Mouse (Mus musculus) heart, embryonic 15.5 days (tissue): ENCODE data around the gene Crnkl1. TPM values are rescaled to one million over a fixed set of nuclear protein-coding genes. Genes with fewer than 3 reads are reported as not detected.

ENCODE experiments used
- ATAC-seq: fragments of 200-750 bp; cut with Nextera tagmentation; replicated peaks from 2 replicates; pipeline ENCODE4 v1.8.0; 2017; ENCODE audit warnings: low read depth, moderate TSS enrichment; ENCODE audit not compliant: insufficient number of reproducible peaks, insufficient read depth, low FRiP score
- H3K27ac ChIP-seq: fragments of 300-500 bp; sonication (generic); 2 replicates; pipeline ENCODE4 v1.5.1; 2015; ENCODE audit warnings: mild to moderate bottlenecking, inconsistent platforms
- H3K27me3 ChIP-seq: fragments of 300-500 bp; sonication (generic); 2 replicates; pipeline ENCODE4 v1.6.1; 2015; ENCODE audit warnings: inconsistent platforms
- H3K36me3 ChIP-seq: fragments of 300-500 bp; sonication (generic); 2 replicates; pipeline ENCODE4 v1.6.1; 2015; ENCODE audit warnings: mild to moderate bottlenecking, inconsistent platforms
- H3K4me1 ChIP-seq: fragments of 300-500 bp; sonication (generic); replicated peaks from 2 replicates; pipeline ENCODE4 v1.6.1; 2015; ENCODE audit warnings: inconsistent platforms
- H3K4me2 ChIP-seq: fragments of 300-500 bp; sonication (generic); 2 replicates; pipeline ENCODE4 v1.6.1; 2015; ENCODE audit warnings: inconsistent platforms, mild to moderate bottlenecking, moderate library complexity
- H3K4me3 ChIP-seq: fragments of 300-500 bp; sonication (generic); 2 replicates; pipeline ENCODE4 v1.5.1; 2015; ENCODE audit warnings: mild to moderate bottlenecking, inconsistent platforms
- H3K9ac ChIP-seq: fragments of 300-500 bp; sonication (generic); 2 replicates; pipeline ENCODE4 v1.6.1; 2015; ENCODE audit warnings: mild to moderate bottlenecking, inconsistent platforms
- H3K9me3 ChIP-seq: fragments of 300-500 bp; sonication (generic); replicated peaks from 2 replicates; pipeline ENCODE4 v1.6.1; 2016; ENCODE audit warnings: inconsistent platforms
- WGBS: fragments of 180-500 bp; shearing (Covaris S2); methylation state at CpG from one replicate; pipeline ENCODE4 v1.1.7; 2015; ENCODE audit warnings: mixed read lengths; 5-methylcytosine and 5-hydroxymethylcytosine counted together
- polyA plus RNA-seq: library from polyadenylated mRNA; unstranded; fragments of >200 nt; fragmentation: Nextera tagmentation; extraction: Ambion mirVana; gene quantifications from 2 replicates; pipeline ENCODE4 v1.2.1, GENCODE M21; 2015

The Crnkl1 gene
- polyA plus RNA-seq: 14.7 and 15.4 TPM in 2 replicates

DNA sequence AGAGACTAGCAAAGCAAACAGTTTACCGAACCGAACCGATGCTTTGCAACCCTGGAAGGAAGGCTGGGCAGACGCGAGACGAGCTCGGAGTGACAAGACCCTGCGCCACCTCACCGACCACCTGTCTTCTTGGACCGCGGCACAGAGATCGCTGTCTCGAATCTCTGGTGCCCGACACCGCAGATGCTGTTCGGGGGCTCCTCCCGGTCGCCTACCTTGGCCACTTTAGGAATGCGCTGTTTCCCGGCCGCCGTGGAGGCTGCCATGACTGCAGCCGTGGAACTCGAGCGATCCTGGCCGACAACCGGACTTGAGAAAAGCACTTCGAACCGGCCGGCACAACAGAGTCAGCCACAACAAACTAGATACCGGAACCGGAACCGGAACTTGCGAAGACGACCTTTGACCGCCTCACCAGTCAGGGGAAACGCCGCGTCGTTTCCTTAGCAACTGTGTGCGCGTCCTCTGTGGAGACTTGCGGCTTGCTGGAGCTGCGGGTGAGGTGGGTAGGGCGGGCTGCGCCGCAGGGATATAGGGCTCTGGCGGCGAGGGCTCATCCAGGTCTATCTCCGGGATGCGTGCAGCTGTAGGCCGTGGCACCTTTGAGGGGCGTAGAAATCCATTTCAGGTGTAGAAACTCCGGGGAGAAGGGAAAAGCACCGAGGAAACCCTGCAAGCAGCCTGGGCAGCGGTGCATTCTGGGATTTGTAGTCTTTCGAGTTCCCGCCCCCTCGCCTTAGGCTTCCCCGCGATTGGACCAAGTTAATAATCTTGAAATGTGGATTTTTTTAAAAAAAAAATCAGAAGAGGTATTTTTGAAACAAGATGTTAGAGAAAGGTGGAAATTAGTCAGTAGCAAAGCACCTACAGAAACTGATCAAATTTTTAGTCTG is at the start of gene Crnkl1, which contains the start of gene Cfap61:
Gene Crnkl1, minus strand, starts transcription at position 676 of the 893 bp plus-strand sequence.
Gene Cfap61, plus strand, starts transcription at position 446 of the 893 bp plus-strand sequence.
- WGBS: under 1% methylated on average over 61 of the region's 61 CpGs
- peak within 1 kb of the TSS; percentile 82 for H3K4me3 ChIP-seq
- H3K27ac ChIP-seq: no peak within 1 kb of the TSS
- no peaks in the 10 kb centered on the region for H3K9me3 ChIP-seq
- peaks cover 26% of the 10 kb centered on the region for H3K36me3 ChIP-seq
- H3K4me1 ChIP-seq: peaks cover 9% of the 10 kb centered on the region
- H3K4me2 ChIP-seq: peak within 1 kb of the TSS; percentile 88
- H3K9ac ChIP-seq: peak within 1 kb of the TSS; percentile 74
- peak; percentile 93 for ATAC-seq
- no peaks in the 10 kb centered on the region for H3K27me3 ChIP-seq

DNA sequence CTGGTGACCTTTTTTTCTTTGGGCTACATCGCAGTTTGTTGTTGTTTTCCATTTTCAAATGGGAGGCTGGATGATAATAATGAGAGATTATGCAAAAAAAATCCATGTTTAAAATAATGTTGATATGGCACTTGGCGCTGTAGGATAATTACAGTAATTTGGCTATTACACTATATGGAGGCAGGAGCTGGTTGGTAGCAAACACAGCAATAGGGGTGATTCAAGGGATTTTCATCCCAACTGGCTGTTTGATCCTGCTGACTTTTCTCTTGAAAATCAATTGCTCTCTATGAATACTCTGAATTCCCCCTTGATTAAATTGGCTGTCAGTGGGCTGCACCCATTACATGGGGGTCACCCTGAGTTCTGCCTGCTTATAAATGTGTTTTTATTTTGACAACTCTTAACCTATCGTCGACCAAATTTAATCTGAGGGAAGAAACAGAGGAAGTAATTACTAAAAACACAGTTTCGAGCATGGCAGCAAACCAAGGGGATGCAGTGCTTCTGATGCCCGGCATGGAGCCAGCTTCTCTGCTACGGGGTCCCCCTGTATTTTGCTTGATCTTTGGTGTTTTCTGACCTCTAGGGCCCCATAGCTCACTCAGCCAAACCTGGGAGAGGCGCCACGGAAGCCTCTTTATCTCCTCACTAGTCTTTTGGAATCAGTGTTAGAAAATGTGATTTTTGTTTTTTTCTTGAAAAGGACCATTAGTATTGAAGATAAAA is 47.7 kb upstream of the Crnkl1 start:
- WGBS: 69% methylated on average over 9 of the region's 9 CpGs
- H3K27me3 ChIP-seq: no peaks in the 10 kb centered on the region
- no peak overlapping the region for H3K27ac ChIP-seq
- no peaks in the 10 kb centered on the region for H3K9me3 ChIP-seq
- no peaks in the 10 kb centered on the region for H3K36me3 ChIP-seq
- no peaks in the 10 kb centered on the region for H3K4me1 ChIP-seq
- ATAC-seq: no peak
- H3K4me2 ChIP-seq: no peak overlapping the region
- H3K4me3 ChIP-seq: no peak overlapping the region
- H3K9ac ChIP-seq: no peak overlapping the region

DNA sequence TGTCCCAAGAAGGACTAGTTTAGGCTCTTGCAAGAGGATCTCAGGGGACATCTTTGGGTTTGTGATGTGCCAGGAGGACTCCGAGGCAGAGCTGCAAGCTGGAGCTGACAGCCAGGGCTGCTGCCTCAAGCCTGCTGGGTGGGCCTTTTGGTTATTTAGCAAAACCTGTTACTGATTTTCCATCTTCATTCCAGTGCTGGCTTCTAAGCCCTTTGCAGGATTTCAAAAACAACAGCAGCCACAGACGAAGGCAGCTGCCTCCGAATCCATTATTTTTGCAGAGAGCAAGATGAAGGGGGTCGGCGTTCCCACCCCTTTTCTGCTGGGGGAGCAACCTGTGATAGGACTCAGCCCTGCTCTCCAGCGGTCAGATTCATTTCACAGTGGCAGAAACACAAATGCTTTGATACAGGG is 46.9 kb upstream of the Crnkl1 start:
- Histone ChIP-seq H3K27me3 (no peaks in the 10 kb centered on the region), H3K4me1 (no peaks in the 10 kb centered on the region), H3K9ac (no peak overlapping the region), H3K36me3 (no peaks in the 10 kb centered on the region), H3K9me3 (no peaks in the 10 kb centered on the region), H3K27ac (no peak overlapping the region), H3K4me3 (no peak overlapping the region), H3K4me2 (no peak overlapping the region)
- ATAC-seq: no peak
- WGBS: 56% methylated on average over 6 of the region's 6 CpGs

DNA sequence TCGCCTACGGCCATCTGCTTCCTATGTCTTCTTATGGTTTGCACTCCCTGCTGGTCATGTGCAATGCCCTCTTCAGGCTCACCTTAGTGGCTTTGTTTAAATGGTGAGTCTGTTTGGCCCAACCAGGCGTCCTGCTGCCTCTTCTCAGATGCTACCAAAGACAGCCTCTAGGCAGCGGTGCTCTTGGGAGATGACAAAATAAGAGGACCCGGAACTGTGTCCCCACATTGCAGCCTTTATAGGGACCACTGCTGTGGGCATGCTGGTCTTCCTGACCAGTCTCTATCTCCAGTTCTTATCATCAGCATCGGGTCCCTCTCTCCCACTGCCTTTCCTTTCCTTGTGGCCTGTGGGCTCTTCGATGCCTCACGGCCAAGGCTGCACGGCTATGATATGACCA is 46.1 kb upstream of the Crnkl1 start:
- no peak overlapping the region for H3K4me2 ChIP-seq
- no peaks in the 10 kb centered on the region for H3K4me1 ChIP-seq
- WGBS: 77% methylated on average over 9 of the region's 9 CpGs
- H3K9me3 ChIP-seq: no peaks in the 10 kb centered on the region
- no peaks in the 10 kb centered on the region for H3K27me3 ChIP-seq
- no peak for ATAC-seq
- no peak overlapping the region for H3K4me3 ChIP-seq
- H3K9ac ChIP-seq: no peak overlapping the region
- no peaks in the 10 kb centered on the region for H3K36me3 ChIP-seq
- H3K27ac ChIP-seq: no peak overlapping the region

DNA sequence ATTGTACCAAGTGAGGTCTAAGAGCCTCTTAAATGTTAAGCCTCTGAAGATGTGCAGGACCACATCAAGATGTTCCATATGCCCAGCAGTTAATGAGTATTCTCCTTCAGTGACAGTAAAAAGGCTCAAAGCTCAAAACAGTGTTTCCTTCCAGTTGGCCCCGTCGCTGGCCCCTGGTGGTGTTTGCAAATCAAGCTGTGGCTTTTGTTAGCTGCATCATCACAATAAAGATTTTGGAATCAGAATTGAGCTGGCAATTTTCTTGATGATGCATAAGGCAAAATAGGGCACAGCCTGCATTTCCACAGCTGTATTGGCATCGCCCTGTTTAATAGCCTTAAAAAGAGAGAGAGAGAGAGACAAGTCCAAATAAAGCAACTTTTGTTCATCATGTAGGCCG is 44.8 kb upstream of the Crnkl1 start:
- Histone ChIP-seq H3K27me3 (no peaks in the 10 kb centered on the region), H3K4me2 (no peak overlapping the region), H3K27ac (no peak overlapping the region), H3K9me3 (no peaks in the 10 kb centered on the region), H3K4me1 (no peaks in the 10 kb centered on the region), H3K36me3 (no peaks in the 10 kb centered on the region), H3K9ac (no peak overlapping the region), H3K4me3 (no peak overlapping the region)
- WGBS: 79% methylated on average over 4 of the region's 4 CpGs
- no peak for ATAC-seq

DNA sequence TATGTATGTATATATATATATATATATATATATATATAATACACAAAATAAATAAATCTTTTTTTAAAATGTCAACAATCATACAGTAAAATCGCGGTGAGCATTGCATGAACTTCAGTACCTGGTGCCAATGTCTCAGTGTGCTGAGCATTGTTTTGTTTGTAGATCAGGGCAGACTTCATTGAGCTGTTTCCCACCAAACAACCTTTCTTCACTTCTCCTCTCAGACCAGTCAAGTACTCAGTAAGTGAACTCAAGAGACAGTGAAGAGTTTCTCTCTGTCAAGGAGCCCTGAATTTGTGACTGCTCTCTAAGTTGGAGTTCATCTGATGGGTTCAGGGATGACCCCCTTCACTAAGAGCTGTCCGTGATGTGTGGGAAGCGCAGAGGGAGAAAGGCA is 37.8 kb upstream of the Crnkl1 start:
- Histone ChIP-seq H3K9ac (no peak overlapping the region), H3K27me3 (no peaks in the 10 kb centered on the region), H3K9me3 (no peaks in the 10 kb centered on the region), H3K4me3 (no peak overlapping the region), H3K4me1 (no peaks in the 10 kb centered on the region), H3K4me2 (no peak overlapping the region), H3K36me3 (no peaks in the 10 kb centered on the region), H3K27ac (no peak overlapping the region)
- no peak for ATAC-seq
- 84% methylated on average over 4 of the region's 4 CpGs for WGBS

DNA sequence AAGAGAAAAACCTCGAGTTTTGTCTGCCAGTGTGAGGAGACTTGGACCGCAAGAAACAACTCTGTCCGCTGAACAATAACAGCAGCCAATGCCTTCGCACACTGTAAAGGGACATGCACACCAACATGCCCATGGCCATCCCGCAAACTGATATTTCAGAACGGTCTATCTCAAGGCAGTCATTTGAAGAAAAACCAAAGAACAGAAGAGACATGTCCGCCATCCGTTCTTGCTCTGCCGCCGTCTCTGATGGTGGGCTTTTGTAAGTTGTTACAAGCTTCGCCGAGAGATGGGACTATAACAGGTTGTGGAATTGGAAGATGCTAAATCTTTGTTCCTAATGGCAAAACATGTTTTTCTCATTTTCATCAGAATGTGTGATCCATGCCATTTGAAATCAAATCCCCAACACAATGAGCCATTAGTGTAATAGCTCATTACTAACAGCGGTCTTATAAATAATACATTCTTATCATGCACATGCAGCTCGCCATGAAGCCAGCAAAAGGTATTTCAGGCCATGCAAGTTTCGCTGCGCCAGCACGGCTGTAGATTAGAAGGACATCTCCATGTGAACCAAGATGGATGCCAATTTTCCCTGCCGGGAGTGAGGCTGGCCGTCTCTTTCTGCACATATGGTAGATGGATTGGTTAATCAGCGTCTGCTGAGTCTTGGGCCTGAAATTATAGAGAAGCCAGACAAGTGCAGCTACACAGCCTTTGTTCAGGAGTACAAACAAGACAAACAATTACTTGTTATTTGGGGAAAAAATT is 36.6 kb upstream of the Crnkl1 start:
- Histone ChIP-seq H3K36me3 (no peaks in the 10 kb centered on the region), H3K4me3 (no peak overlapping the region)
- no peak for ATAC-seq

DNA sequence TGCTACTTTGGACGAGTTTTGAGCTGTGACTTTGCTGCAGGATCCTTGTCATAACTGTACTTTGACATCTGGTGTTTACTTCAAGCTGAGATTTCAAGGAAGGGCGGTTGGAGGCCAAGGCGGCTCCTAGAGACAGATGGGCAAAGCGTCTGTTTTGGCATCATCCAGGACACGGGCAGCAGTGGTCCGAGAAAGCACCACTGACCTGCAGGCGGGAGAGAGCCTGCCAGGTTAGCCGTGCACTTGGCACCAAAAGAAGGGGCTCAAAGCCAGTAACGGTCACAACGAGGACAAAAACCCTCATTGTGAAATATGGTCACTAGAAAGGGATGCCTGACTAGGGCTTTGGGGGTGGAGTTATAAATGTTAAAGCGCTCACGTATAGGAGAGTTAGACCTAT is 35.9 kb upstream of the Crnkl1 start:
- no peak overlapping the region for H3K4me2 ChIP-seq
- H3K27me3 ChIP-seq: no peaks in the 10 kb centered on the region
- H3K4me1 ChIP-seq: no peaks in the 10 kb centered on the region
- H3K36me3 ChIP-seq: no peaks in the 10 kb centered on the region
- H3K4me3 ChIP-seq: no peak overlapping the region
- no peak overlapping the region for H3K27ac ChIP-seq
- no peaks in the 10 kb centered on the region for H3K9me3 ChIP-seq
- no peak for ATAC-seq
- no peak overlapping the region for H3K9ac ChIP-seq
- 81% methylated on average over 12 of the region's 12 CpGs for WGBS

More for the DNA sequence above, 36.6 kb upstream of the Crnkl1 start:
- no peaks in the 10 kb centered on the region for H3K4me1 ChIP-seq
- H3K9ac ChIP-seq: no peak overlapping the region
- no peaks in the 10 kb centered on the region for H3K9me3 ChIP-seq
- no peak overlapping the region for H3K27ac ChIP-seq
- no peaks in the 10 kb centered on the region for H3K27me3 ChIP-seq
- no peak overlapping the region for H3K4me2 ChIP-seq
- 90% methylated on average over 20 of the region's 20 CpGs for WGBS

DNA sequence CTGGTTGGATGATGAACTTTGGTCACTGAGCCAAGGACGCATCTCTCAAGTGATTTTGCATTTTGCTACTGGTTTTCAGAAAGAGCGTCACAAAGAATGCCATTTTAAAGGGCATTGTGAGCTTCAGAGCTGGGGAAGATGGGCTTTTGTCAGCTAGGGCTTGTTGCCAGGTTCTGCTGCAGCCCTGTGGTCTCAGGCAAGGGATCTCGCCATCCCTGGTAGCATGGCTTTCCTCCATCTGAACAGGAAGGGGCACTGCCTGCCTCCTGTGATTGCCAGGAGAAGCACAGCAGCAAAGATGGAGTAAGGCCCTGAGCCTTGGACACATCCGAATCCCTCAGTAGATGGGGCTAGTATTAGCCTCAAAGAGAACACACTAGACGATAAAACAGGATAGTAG is 27.0 kb upstream of the Crnkl1 start:
- no peak for ATAC-seq
- WGBS: 80% methylated on average over 5 of the region's 5 CpGs
- Histone ChIP-seq H3K27me3 (no peaks in the 10 kb centered on the region), H3K9ac (no peak overlapping the region), H3K4me2 (no peak overlapping the region), H3K4me1 (no peaks in the 10 kb centered on the region), H3K4me3 (no peak overlapping the region), H3K9me3 (no peaks in the 10 kb centered on the region), H3K36me3 (no peaks in the 10 kb centered on the region), H3K27ac (no peak overlapping the region)

DNA sequence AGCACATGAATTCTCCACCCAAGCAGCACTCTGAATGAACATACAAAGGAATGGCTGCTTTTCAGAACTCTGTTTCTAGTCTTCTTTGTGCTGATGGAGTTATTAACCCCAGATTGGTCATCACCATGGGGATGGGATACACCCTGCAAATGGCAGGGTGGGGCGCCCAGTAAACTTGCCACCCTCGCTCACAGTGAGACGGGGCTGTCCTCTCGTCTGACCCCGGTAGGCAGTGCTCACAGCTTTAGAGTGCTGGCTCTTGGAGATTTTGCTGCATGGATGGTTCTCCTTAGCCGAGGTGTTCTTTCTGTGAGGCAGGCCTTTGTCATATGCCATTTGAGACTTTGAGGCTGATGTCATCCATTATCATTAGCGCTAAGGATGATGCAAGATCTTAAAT is 23.7 kb upstream of the Crnkl1 start:
- Histone ChIP-seq H3K9me3 (no peaks in the 10 kb centered on the region), H3K4me3 (no peak overlapping the region), H3K27ac (no peak overlapping the region), H3K27me3 (no peaks in the 10 kb centered on the region), H3K9ac (no peak overlapping the region), H3K36me3 (no peaks in the 10 kb centered on the region), H3K4me1 (no peaks in the 10 kb centered on the region), H3K4me2 (no peak overlapping the region)
- 81% methylated on average over 7 of the region's 7 CpGs for WGBS
- no peak for ATAC-seq

DNA sequence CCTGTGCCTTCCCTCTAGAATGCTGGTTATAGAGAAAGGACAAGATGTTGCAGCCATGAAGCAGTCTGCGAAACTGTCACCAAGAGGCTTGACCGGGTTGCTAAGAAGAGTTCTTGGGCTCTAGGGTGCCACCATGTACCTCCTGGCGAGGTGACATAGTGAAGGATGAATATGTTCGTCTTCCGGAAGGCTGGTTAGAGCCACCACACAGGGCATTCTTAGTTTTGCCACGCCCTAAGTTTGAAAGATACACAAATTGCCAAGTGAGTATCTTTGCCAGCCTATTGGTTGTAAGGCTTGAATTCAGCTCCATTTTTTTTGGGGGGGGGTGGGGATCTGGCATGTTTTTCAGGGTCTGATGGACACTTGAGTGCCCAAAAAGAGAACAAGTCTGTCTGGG is 23.3 kb upstream of the Crnkl1 start:
- ATAC-seq: no peak
- Histone ChIP-seq H3K4me3 (no peak overlapping the region), H3K27ac (no peak overlapping the region), H3K9me3 (no peaks in the 10 kb centered on the region), H3K4me1 (no peaks in the 10 kb centered on the region), H3K27me3 (no peaks in the 10 kb centered on the region), H3K9ac (no peak overlapping the region), H3K36me3 (no peaks in the 10 kb centered on the region), H3K4me2 (no peak overlapping the region)
- WGBS: 79% methylated on average over 6 of the region's 6 CpGs
